Mouse (Mus musculus) embryonic facial prominence, embryonic 14.5 days (tissue): Measurements from ENCODE around the gene Uri1. TPM values are rescaled to one million over a fixed set of nuclear protein-coding genes. Genes with fewer than 3 reads are reported as not detected.

ENCODE experiments used
- ATAC-seq: fragments of 200-750 bp; cut with Nextera tagmentation; 2 replicates; pipeline ENCODE4 v1.8.0; 2017; ENCODE audit warnings: low read depth, moderate number of reproducible peaks, moderate TSS enrichment
- DNase-seq: peaks from one replicate; pipeline ENCODE4 v3.0.0-alpha.2; 2015; ENCODE audit warnings: low spot score
- H3K27ac ChIP-seq: fragments of 300-500 bp; sonication (generic); replicated peaks from 2 replicates; pipeline ENCODE4 v1.5.1; 2014; ENCODE audit warnings: low read depth, mild to moderate bottlenecking, low read length, moderate library complexity
- H3K27me3 ChIP-seq: fragments of 300-500 bp; sonication (generic); replicated peaks from 2 replicates; pipeline ENCODE4 v1.6.1; 2014; ENCODE audit warnings: low read length; ENCODE audit not compliant: control insufficient read depth, insufficient read depth
- H3K36me3 ChIP-seq: fragments of 300-500 bp; sonication (generic); 2 replicates; pipeline ENCODE4 v1.6.1; 2014; ENCODE audit warnings: low read length, mixed read lengths; ENCODE audit not compliant: control insufficient read depth, insufficient read depth
- H3K4me1 ChIP-seq: fragments of 300-500 bp; sonication (generic); 2 replicates; pipeline ENCODE4 v1.6.1; 2014; ENCODE audit warnings: antibody characterized with exemption, low read length; ENCODE audit not compliant: control insufficient read depth, insufficient read depth
- H3K4me2 ChIP-seq: fragments of 300-500 bp; sonication (generic); 2 replicates; pipeline ENCODE4 v1.6.1; 2014; ENCODE audit warnings: low read depth, mild to moderate bottlenecking, low read length, moderate library complexity, mixed read lengths
- H3K4me3 ChIP-seq: fragments of 300-500 bp; sonication (generic); 2 replicates; pipeline ENCODE4 v1.5.1; 2014; ENCODE audit warnings: low read depth, mild to moderate bottlenecking, low read length
- H3K9ac ChIP-seq: fragments of 300-500 bp; sonication (generic); 2 replicates; pipeline ENCODE4 v1.6.1; 2014; ENCODE audit warnings: low read depth, mild to moderate bottlenecking, low read length, moderate library complexity, mixed read lengths
- H3K9me3 ChIP-seq: fragments of 300-500 bp; sonication (generic); 2 replicates; pipeline ENCODE4 v1.6.1; 2016; ENCODE audit warnings: low read length; ENCODE audit not compliant: control insufficient read depth
- WGBS: fragments of 180-500 bp; shearing (Covaris S2); extraction: QIAGEN DNeasy Blood & Tissue Kit; methylation state at CpG from one replicate; pipeline ENCODE4 v1.1.7; 2014; 5-methylcytosine and 5-hydroxymethylcytosine counted together
- polyA plus RNA-seq: library from polyadenylated mRNA; unstranded; fragments of >200 nt; fragmentation: Nextera tagmentation; extraction: Ambion mirVana; gene quantifications from 2 replicates; pipeline ENCODE4 v1.2.1, GENCODE M21; 2014

Uri1 gene
- polyA plus RNA-seq, 1 experiment from 2014 or later = 42.1 TPM

DNA sequence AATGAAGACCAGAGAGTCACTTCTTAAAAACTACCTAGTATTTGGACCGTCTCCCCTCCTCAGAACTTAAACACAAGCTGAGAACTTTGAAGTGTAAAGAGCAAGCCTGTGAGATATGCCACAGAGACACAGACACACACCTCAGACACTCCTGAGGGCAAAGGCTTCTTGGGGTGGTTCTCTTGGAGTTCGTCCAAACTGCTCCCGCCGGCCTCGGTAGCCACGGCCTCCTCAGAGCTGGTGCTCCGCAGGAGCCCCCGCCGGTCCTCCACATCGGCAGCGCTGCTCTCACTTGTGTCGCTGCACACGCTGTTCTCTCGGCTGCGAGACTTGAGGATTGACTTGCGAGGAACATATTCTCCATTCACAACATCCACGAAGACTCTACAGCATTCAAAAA lies 61.0 kb downstream of the Uri1 start:
- no peak overlapping the region for H3K27ac ChIP-seq
- DNase-seq (no peak), ATAC-seq (no peak)
- no peak overlapping the region for H3K9ac ChIP-seq
- 91% methylated on average over 16 of the region's 17 CpGs for WGBS
- H3K9me3 ChIP-seq = no peaks in the 10 kb centered on the region
- no peak overlapping the region for H3K4me2 ChIP-seq
- H3K27me3 ChIP-seq = no peaks in the 10 kb centered on the region
- peaks cover 63% of the 10 kb centered on the region for H3K36me3 ChIP-seq
- no peak overlapping the region for H3K4me3 ChIP-seq
- H3K4me1 ChIP-seq = no peaks in the 10 kb centered on the region

- H3K4me3 ChIP-seq = no peak overlapping the region
- H3K27me3 ChIP-seq = no peaks in the 10 kb centered on the region
- no peaks in the 10 kb centered on the region for H3K4me1 ChIP-seq
- H3K9me3 ChIP-seq = no peaks in the 10 kb centered on the region
- no peak overlapping the region for H3K27ac ChIP-seq
- peaks cover 74% of the 10 kb centered on the region for H3K36me3 ChIP-seq
- H3K4me2 ChIP-seq = no peak overlapping the region
- ATAC-seq (no peak), DNase-seq (no peak)
- WGBS = 90% methylated on average over 11 of the region's 11 CpGs
- no peak overlapping the region for H3K9ac ChIP-seq
Measured at GRCm38 (mm10) chr7:37961247-37961646, 62.1 kb downstream of the Uri1 start.

GRCm38 (mm10) chr7:37951841-37952240 lies 71.5 kb downstream of the Uri1 start:
- H3K4me3 ChIP-seq = no peak overlapping the region
- ATAC-seq = no peak
- WGBS = 84% methylated on average over 9 of the region's 9 CpGs
- no peak overlapping the region for H3K27ac ChIP-seq
- no peaks in the 10 kb centered on the region for H3K9me3 ChIP-seq
- no peak overlapping the region for H3K9ac ChIP-seq
- no peaks in the 10 kb centered on the region for H3K27me3 ChIP-seq
- no peaks in the 10 kb centered on the region for H3K4me1 ChIP-seq
- peaks cover 9% of the 10 kb centered on the region for H3K36me3 ChIP-seq
- H3K4me2 ChIP-seq = no peak overlapping the region
- DNase-seq = no peak

GRCm38 (mm10) chr7:37936459-37936858 lies 86.9 kb downstream of the Uri1 start:
- Histone ChIP-seq H3K9me3 (no peaks in the 10 kb centered on the region), H3K36me3 (peaks cover 4% of the 10 kb centered on the region; the same call in 1 of the 2 replicates), H3K27ac (no peak overlapping the region), H3K4me2 (no peak overlapping the region), H3K4me3 (no peak overlapping the region), H3K27me3 (no peaks in the 10 kb centered on the region), H3K4me1 (peaks cover 10% of the 10 kb centered on the region), H3K9ac (no peak overlapping the region)
- DNase-seq (no peak), ATAC-seq (no peak)
- WGBS = 78% methylated on average over 8 of the region's 8 CpGs

GRCm38 (mm10) chr7:37935786-37936185 lies 87.6 kb downstream of the Uri1 start:
- WGBS = 59% methylated on average over 5 of the region's 5 CpGs
- ATAC-seq = no peak

GRCm38 (mm10) chr7:37934770-37935182 lies 88.6 kb downstream of the Uri1 start:
- WGBS = 18% methylated on average over 5 of the region's 5 CpGs
- no peak for ATAC-seq

More at GRCm38 (mm10) chr7:37935786-37936185, 87.6 kb downstream of the Uri1 start:
- Histone ChIP-seq H3K27me3 (no peaks in the 10 kb centered on the region), H3K9ac (no peak overlapping the region), H3K4me1 (peaks cover 12% of the 10 kb centered on the region), H3K9me3 (no peaks in the 10 kb centered on the region), H3K36me3 (peaks cover 4% of the 10 kb centered on the region; the same call in 1 of the 2 replicates), H3K27ac (no peak overlapping the region), H3K4me2 (no peak overlapping the region), H3K4me3 (no peak overlapping the region)
- DNase-seq = no peak

DNA sequence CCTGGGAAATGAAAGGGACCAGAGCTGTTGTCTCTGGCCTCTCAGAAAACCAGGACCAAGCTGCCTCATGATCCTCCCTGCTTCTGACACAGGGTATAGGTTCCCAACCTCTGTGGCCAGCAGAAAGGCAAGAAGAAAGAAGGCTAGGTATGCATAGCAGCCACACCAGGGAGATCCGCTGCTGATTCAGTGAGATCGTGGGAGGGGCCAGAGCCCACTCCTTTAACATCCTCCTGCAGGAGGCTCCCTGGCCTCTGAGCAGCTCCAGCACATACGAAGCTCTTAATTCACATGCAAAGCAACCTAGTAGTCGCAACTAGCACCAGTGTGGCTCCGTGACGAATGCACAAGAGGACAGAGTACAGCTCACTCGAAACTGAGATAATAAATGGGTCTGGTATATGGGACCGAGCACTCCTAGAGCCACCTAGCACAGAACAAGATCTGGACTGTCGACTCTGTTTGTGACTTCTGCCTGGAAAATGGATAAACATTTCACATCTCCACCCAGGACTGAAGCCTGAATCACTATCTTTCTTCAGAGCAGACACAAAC lies 89.5 kb downstream of the Uri1 start:
- ATAC-seq (no peak), DNase-seq (no peak)
- Histone ChIP-seq H3K36me3 (no peaks in the 10 kb centered on the region), H3K4me2 (no peak overlapping the region), H3K4me3 (no peak overlapping the region), H3K27ac (no peak overlapping the region), H3K9me3 (no peaks in the 10 kb centered on the region), H3K4me1 (peaks cover 12% of the 10 kb centered on the region), H3K9ac (no peak overlapping the region; the same call in 1 of the 2 replicates), H3K27me3 (no peaks in the 10 kb centered on the region)
- WGBS = 46% methylated on average over 9 of the region's 9 CpGs

More at GRCm38 (mm10) chr7:37934770-37935182, 88.6 kb downstream of the Uri1 start:
- Histone ChIP-seq H3K27ac (no peak overlapping the region), H3K9me3 (no peaks in the 10 kb centered on the region), H3K4me3 (no peak overlapping the region), H3K9ac (no peak overlapping the region), H3K4me2 (no peak overlapping the region), H3K4me1 (peaks cover 12% of the 10 kb centered on the region), H3K27me3 (no peaks in the 10 kb centered on the region), H3K36me3 (peaks cover 4% of the 10 kb centered on the region; the same call in 1 of the 2 replicates)
- peak; percentile 50 for DNase-seq

DNA sequence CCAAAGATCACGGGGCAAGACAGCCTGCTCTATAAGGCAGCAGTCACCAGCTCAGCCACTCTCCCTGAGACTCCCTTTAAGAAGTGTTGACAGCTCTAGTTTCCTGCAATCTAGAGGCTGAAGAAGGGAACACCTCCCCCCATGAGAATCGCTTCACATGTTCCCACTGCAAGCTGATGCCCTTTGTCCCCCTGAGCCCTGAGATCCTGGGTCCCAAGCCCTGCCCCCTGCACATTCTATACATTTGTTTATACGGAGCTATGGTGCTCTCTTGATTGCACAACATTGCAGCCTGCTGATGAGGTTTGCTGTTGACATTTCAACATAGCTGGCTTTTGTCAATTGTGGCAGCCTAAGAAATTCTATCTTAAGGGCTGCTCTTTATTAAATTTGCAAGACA lies 91.7 kb downstream of the Uri1 start:
- peak; percentile 56; the same call in 1 of the 2 replicates for ATAC-seq
- Histone ChIP-seq H3K27ac (peak overlapping the region; percentile 48), H3K4me2 (peak overlapping the region; percentile 21; the same call in 1 of the 2 replicates), H3K4me3 (no peak overlapping the region), H3K27me3 (no peaks in the 10 kb centered on the region), H3K9ac (peak overlapping the region; percentile 25; the same call in 1 of the 2 replicates), H3K4me1 (peaks cover 12% of the 10 kb centered on the region), H3K9me3 (no peaks in the 10 kb centered on the region), H3K36me3 (no peaks in the 10 kb centered on the region)
- DNase-seq = peak; percentile 72
- WGBS = 17% methylated on average over 3 of the region's 3 CpGs

DNA sequence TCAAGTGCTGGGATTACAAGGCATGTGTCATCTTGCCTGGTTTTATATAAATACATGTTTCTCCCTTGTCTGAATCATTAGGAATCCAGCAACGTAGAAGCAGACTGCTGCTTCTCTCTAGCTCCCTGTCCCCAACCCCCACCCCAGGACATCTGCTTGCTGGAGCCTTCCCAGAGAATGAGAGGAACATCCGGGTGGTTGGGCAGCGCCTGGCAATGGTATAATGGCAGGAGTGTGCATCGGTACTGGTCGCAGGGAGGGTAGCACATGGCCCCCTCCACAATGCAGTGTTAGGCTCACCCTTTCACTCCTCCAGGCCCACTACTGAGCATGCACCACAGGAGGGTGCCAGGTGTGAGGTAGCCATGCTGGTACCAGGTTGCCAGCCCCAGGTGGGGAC lies 93.6 kb downstream of the Uri1 start:
- no peaks in the 10 kb centered on the region for H3K36me3 ChIP-seq
- DNase-seq (no peak), ATAC-seq (no peak)
- H3K27ac ChIP-seq = no peak overlapping the region
- WGBS = 52% methylated on average over 5 of the region's 5 CpGs
- H3K4me3 ChIP-seq = no peak overlapping the region
- H3K4me1 ChIP-seq = peaks cover 12% of the 10 kb centered on the region
- no peaks in the 10 kb centered on the region for H3K9me3 ChIP-seq
- H3K27me3 ChIP-seq = no peaks in the 10 kb centered on the region
- H3K9ac ChIP-seq = no peak overlapping the region
- H3K4me2 ChIP-seq = no peak overlapping the region
